Mouse (Mus musculus): ENCODE data around the gene Cdk6. TPM values are rescaled to one million over a fixed set of nuclear protein-coding genes. Genes with fewer than 3 reads are reported as not detected.
A peak's percentile ranks its signal among the peaks of the same experiment; 100 is the strongest.
"Not testable (repeated sequence)": the region's sequence is repeated elsewhere in the genome, so short reads cannot be mapped to it uniquely, and the experiment has no call there.

Cdk6 gene
- polyA plus RNA-seq, 1 experiment from 2014 or later: 18.3 TPM

DNA sequence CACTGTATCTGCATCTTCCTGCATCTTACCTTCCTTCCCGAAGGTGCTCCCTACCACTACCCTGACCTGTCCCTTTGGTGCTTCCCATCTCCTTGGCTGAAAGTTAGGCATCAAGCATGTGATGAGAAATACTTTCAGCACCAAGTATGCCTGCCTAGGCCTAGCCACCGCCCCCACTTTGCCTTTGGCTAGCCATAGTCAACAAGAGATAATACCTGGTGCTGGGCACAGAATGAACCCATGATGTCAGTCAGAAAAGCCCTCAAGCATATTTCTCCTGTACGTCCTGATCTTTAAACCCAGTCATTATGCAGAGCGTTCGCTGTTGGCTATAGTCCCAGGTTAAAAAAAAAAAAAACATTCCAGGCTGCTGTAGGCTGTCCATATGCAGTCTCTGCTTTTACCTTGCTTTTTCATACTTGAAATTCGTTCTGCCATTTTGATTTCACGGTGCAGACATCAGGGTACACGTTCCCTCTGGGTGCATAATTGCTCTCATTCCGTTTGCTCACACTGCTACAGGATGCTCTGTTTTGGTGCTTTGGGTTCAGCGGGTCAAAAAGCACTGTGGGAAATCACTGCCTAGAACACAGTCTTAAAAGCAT is 188.4 kb downstream of the Cdk6 start:
- H3K36me3 ChIP-seq: no peaks in the 10 kb centered on the region
- H3K4me1 ChIP-seq (replicated peaks): peaks cover 19% of the 10 kb centered on the region
- no peaks in the 10 kb centered on the region for H3K27me3 ChIP-seq (ENCODE audit: insufficient read depth, poor library complexity, severe bottlenecking)
- no peak overlapping the region for H3K4me3 ChIP-seq
- WGBS: 79% methylated on average over 10 of the region's 10 CpGs
- no peak for DNase-seq (ENCODE audit: low spot score)
- no peaks in the 10 kb centered on the region for H3K9me3 ChIP-seq
- H3K27ac ChIP-seq: no peak overlapping the region

- not testable (repeated sequence) for H3K4me1 ChIP-seq (replicated peaks); DNase-seq (ENCODE audit: low spot score); H3K27me3 ChIP-seq (ENCODE audit: insufficient read depth, poor library complexity, severe bottlenecking); H3K4me3 ChIP-seq; H3K36me3 ChIP-seq; H3K27ac ChIP-seq; H3K9me3 ChIP-seq
Observed at GRCm38 (mm10) chr5:3532048-3532447, 190.8 kb downstream of the Cdk6 start.

- Histone ChIP-seq H3K27me3 (ENCODE audit: insufficient read depth, poor library complexity, severe bottlenecking) (no peaks in the 10 kb centered on the region), H3K4me1 (replicated peaks) (no peaks in the 10 kb centered on the region), H3K4me3 (no peak overlapping the region), H3K27ac (no peak overlapping the region), H3K36me3 (no peaks in the 10 kb centered on the region), H3K9me3 (no peaks in the 10 kb centered on the region)
- 76% methylated on average over 3 of the region's 3 CpGs for WGBS
- DNase-seq (ENCODE audit: low spot score): no peak
Observed at GRCm38 (mm10) chr5:3536592-3537212, 195.4 kb downstream of the Cdk6 start.

DNA sequence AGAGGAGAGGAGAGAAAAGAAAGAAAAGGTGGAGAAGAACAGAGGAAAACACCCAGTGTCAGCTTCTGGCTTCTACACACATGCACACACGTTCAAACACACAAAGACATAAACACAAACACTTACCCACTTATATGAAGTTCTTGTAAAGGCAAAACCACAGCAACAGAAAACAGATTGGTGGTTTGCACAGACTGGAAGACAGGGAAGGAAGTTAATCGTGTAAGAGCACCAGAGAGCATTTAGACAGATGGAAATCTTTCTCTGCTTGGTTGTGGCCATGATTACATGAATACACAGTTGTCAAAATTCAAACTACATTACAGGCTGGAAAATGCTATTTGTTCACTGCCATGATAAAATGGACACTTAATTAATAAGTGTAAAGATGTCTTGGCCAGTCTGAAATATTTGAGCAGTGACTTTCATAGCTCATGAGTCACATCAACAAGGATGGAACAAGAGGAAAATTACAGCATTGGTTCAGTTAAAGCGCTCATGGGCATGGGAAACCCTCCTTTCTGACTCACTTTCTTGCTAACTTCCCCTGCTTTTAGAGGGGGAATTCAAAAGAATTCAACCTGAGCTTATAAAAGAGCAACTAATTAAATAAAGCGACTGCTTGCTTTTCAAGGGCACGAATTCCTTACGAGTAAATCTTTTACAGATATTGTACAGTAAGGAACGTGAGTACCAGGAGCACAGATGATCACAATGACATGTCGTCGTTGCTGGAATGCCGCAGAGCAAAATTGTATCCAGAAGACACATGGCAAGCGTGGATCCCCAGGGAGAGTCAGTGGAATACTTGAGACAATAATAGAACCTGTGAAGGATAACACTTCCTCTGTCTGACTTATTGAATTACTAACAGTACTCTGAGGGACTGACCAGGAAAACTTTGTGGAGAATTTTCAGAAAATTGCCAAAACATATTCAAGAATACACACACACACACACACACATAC is 197.5 kb downstream of the Cdk6 start:
- no peaks in the 10 kb centered on the region for H3K27me3 ChIP-seq (ENCODE audit: insufficient read depth, poor library complexity, severe bottlenecking)
- peaks cover 3% of the 10 kb centered on the region; the same call in 1 of the 2 replicates for H3K9me3 ChIP-seq
- H3K27ac ChIP-seq: no peak overlapping the region
- no peaks in the 10 kb centered on the region for H3K36me3 ChIP-seq
- no peak for DNase-seq (ENCODE audit: low spot score)
- no peak overlapping the region for H3K4me3 ChIP-seq
- 72% methylated on average over 11 of the region's 11 CpGs for WGBS
- H3K4me1 ChIP-seq (replicated peaks): no peaks in the 10 kb centered on the region

DNA sequence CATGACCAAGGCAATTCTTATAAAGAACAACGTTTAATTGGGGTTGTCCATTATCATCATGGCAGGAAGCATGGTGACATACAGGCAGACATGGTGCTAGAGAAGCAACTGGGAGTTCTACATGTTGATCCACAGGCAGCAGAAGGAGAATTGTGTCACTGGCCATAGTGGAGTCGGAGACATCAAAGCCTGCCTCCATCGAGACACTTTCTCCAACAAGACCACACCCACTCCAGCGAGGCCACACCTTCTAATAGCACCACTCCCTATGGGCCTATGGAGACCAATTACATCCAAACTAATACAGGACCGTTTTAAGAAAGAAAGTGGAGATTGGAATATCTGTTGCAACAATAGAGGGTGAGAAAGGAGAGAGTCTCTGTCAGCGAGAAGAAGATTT is 200.6 kb downstream of the Cdk6 start:
- Histone ChIP-seq H3K27ac (no peak overlapping the region), H3K36me3 (peaks cover 12% of the 10 kb centered on the region), H3K4me3 (no peak overlapping the region), H3K9me3 (peaks cover 6% of the 10 kb centered on the region; the same call in 1 of the 2 replicates), H3K4me1 (replicated peaks) (peaks cover 15% of the 10 kb centered on the region), H3K27me3 (ENCODE audit: insufficient read depth, poor library complexity, severe bottlenecking) (no peaks in the 10 kb centered on the region)
- WGBS: 83% methylated on average over 6 of the region's 6 CpGs
- no peak for DNase-seq (ENCODE audit: low spot score)

DNA sequence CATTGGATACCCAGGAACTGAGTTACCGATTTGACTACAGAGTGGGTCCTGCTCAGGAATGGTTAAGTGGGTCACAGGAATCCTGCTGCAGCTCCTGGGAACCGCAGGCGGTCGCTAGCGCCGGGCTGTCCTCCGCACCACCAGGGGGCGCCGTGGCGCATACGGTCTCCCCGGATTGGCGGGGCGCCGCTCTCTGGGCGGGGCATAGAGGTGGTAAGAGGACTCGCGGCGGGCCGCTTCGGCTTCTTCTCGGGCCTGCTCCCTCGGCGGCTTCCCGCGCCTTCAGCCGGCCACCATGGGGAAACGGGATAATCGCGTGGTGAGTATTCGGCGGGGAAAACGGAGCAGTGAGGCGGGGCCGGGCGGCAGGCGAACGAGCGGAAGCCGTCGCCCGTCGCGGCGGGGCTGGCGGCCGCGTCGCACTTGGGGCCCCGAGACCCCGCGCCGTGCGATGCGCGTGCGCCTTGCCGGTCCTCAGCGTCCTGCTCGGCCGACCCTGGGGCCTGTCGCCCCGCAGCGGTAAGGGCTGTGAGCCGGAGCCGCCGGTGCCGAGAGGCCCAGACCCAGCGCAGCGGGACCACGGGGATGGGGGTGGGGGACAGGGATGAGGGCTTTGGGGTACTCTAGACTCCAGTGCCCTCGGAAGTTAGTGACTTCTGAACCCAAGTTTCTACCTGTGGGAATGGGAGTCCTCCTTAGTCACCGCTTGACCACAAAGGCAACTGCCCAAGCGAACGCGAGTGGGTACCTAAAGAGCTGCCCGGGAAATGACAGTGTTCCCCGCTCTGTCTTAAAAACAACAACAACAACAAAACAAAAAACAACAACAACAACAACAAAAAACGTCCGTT is 202.6 kb downstream of the Cdk6 start, which contains the start of gene Fam133b:
Gene Fam133b (plus strand): TSS at position 205 of the 851 bp plus-strand sequence.
- peak within 1 kb of the TSS; percentile 98 for H3K27ac ChIP-seq
- peaks cover 24% of the 10 kb centered on the region for H3K36me3 ChIP-seq
- under 1% methylated on average over 80 of the region's 80 CpGs for WGBS

DNA sequence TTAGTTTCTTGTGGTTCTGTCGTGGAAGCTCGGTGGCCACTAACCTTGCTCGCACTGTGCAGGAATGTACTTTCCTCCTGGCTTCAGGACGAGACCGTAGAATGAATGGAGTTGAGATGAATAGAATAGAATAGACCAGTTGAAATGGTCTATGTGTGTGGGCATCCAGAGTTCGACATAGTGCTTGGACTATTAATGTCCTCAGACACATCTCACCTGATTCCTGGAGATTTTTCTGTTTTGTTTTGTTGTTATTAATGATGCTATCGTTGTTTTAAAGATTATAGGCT is 203.1 kb downstream of the Cdk6 start:
- H3K27me3 ChIP-seq (ENCODE audit: insufficient read depth, poor library complexity, severe bottlenecking): no peaks in the 10 kb centered on the region
- H3K36me3 ChIP-seq: peaks cover 26% of the 10 kb centered on the region
- peaks cover 15% of the 10 kb centered on the region for H3K4me1 ChIP-seq (replicated peaks)
- peak overlapping the region; percentile 98 for H3K27ac ChIP-seq
- H3K4me3 ChIP-seq: peak overlapping the region; percentile 86
- no peak for DNase-seq (ENCODE audit: low spot score)
- WGBS: 10% methylated on average over 7 of the region's 7 CpGs
- H3K9me3 ChIP-seq: peaks cover 6% of the 10 kb centered on the region; the same call in 1 of the 2 replicates

More for the DNA sequence above, 202.6 kb downstream of the Cdk6 start, which contains the start of gene Fam133b:
- peaks cover 6% of the 10 kb centered on the region; the same call in 1 of the 2 replicates for H3K9me3 ChIP-seq
- no peaks in the 10 kb centered on the region for H3K27me3 ChIP-seq (ENCODE audit: insufficient read depth, poor library complexity, severe bottlenecking)
- peak within 1 kb of the TSS; percentile 86 for H3K4me3 ChIP-seq
- peaks cover 15% of the 10 kb centered on the region for H3K4me1 ChIP-seq (replicated peaks)
- peak; percentile 96 for DNase-seq (ENCODE audit: low spot score)

GRCm38 (mm10) chr5:3546226-3546625 is 204.9 kb downstream of the Cdk6 start:
- peaks cover 15% of the 10 kb centered on the region for H3K4me1 ChIP-seq (replicated peaks)
- DNase-seq (ENCODE audit: low spot score): no peak
- H3K4me3 ChIP-seq: no peak overlapping the region
- H3K27ac ChIP-seq: no peak overlapping the region
- H3K27me3 ChIP-seq (ENCODE audit: insufficient read depth, poor library complexity, severe bottlenecking): no peaks in the 10 kb centered on the region
- H3K9me3 ChIP-seq: peaks cover 6% of the 10 kb centered on the region; the same call in 1 of the 2 replicates
- WGBS: 98% methylated on average over 1 of the region's 1 CpGs
- H3K36me3 ChIP-seq: peaks cover 26% of the 10 kb centered on the region

DNA sequence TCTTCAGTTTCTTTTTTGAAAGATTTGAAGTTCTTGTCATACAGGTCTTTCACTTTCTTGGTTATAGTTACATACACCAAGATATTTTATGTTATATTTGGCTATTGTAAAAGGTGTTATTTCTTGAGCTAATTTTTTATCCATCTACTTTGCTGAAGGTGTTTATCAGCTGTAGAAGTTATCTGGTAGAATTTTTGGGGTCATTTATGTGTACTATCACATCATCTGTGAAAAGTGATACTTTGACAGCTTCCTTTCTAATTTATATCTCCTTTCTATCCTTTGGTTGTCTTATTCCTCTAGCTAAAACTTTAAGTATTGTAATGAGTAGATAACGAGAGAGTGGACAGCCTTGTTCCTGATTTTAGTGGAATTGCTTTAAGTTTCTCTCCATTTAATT is 210.2 kb downstream of the Cdk6 start:
- Histone ChIP-seq H3K9me3 (no peaks in the 10 kb centered on the region), H3K27me3 (ENCODE audit: insufficient read depth, poor library complexity, severe bottlenecking) (no peaks in the 10 kb centered on the region), H3K4me1 (replicated peaks) (no peaks in the 10 kb centered on the region), H3K36me3 (peaks cover 41% of the 10 kb centered on the region), H3K27ac (no peak overlapping the region), H3K4me3 (no peak overlapping the region)
- DNase-seq (ENCODE audit: low spot score): no peak
- 96% methylated on average over 1 of the region's 1 CpGs for WGBS

DNA sequence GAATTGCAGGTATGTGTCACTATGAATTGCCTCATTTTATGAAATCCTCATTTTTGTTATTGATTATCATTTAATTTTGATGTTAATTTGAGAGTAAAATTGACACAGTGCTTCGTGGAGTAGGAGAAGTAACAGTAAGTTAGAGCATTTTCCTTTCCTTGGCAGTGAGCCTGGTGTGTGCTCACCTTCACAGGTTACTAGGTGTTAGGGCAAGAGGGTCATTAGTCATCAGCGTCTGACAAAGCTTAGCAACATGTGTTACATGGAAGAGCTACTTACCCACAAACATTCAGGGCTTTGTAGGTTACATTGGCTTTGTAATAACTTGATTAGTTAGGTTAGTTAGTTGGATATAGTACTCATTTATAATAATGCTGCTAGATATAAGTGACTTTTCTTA is 212.9 kb downstream of the Cdk6 start:
- no peak overlapping the region for H3K27ac ChIP-seq
- H3K4me3 ChIP-seq: no peak overlapping the region
- H3K36me3 ChIP-seq: peaks cover 50% of the 10 kb centered on the region
- WGBS: 92% methylated on average over 2 of the region's 2 CpGs
- no peak for DNase-seq (ENCODE audit: low spot score)
- no peaks in the 10 kb centered on the region for H3K9me3 ChIP-seq
- no peaks in the 10 kb centered on the region for H3K4me1 ChIP-seq (replicated peaks)
- no peaks in the 10 kb centered on the region for H3K27me3 ChIP-seq (ENCODE audit: insufficient read depth, poor library complexity, severe bottlenecking)

DNA sequence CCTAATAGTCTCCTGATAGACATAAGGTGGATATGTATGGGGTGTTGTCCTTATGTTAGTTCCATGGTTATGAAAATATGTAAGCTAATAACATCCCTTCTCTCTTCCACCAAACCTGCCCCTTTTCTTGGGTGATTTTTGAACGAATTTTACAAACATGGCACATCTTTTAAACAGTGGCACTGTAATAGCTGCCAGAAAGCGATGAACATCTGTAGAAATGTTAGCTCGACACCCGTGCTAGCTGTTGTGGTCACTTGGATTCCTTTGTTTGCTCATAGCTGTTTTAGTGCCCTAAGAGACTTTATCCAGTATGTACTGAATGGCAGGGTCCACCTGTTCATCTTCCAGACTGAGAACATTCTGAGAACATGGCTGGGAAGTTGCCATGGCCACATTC is 230.0 kb downstream of the Cdk6 start, which contains the start of gene 1700109H08Rik:
Gene 1700109H08Rik (plus strand): TSS at position 301 of the 400 bp plus-strand sequence.
- no peaks in the 10 kb centered on the region for H3K27me3 ChIP-seq (ENCODE audit: insufficient read depth, poor library complexity, severe bottlenecking)
- H3K4me3 ChIP-seq: no peak within 1 kb of the TSS
- DNase-seq (ENCODE audit: low spot score): no peak
- peaks cover 12% of the 10 kb centered on the region for H3K9me3 ChIP-seq
- no peaks in the 10 kb centered on the region for H3K4me1 ChIP-seq (replicated peaks)
- 92% methylated on average over 4 of the region's 4 CpGs for WGBS
- H3K27ac ChIP-seq: no peak within 1 kb of the TSS
- H3K36me3 ChIP-seq: peaks cover 100% of the 10 kb centered on the region

GRCm38 (mm10) chr5:3574825-3575224 is 233.5 kb downstream of the Cdk6 start:
- Histone ChIP-seq H3K4me3 (no peak overlapping the region), H3K9me3 (peaks cover 12% of the 10 kb centered on the region), H3K27ac (no peak overlapping the region), H3K4me1 (replicated peaks) (no peaks in the 10 kb centered on the region), H3K27me3 (ENCODE audit: insufficient read depth, poor library complexity, severe bottlenecking) (no peaks in the 10 kb centered on the region), H3K36me3 (peaks cover 100% of the 10 kb centered on the region)
- WGBS: 92% methylated on average over 2 of the region's 2 CpGs
- no peak for DNase-seq (ENCODE audit: low spot score)

Measured in hindbrain, embryonic 10.5 days (tissue).